Mouse (Mus musculus) limb, embryonic 10.5 days (tissue): ENCODE measurements around the gene Znfx1. TPM values are rescaled to one million over a fixed set of nuclear protein-coding genes. Genes with fewer than 3 reads are reported as not detected.

ENCODE experiments used
- DNase-seq: peaks from one replicate; pipeline ENCODE4 v3.0.0-alpha.2; 2017; ENCODE audit warnings: low spot score
- H3K27ac ChIP-seq: fragments of 300-500 bp; sonication (generic); 2 replicates; pipeline ENCODE4 v1.5.1; 2016; ENCODE audit warnings: mild to moderate bottlenecking
- H3K27me3 ChIP-seq: fragments of 300-500 bp; sonication (generic); 2 replicates; pipeline ENCODE4 v1.6.1; 2016; ENCODE audit warnings: low read depth, mild to moderate bottlenecking; ENCODE audit not compliant: poor library complexity, severe bottlenecking
- H3K36me3 ChIP-seq: fragments of 300-500 bp; sonication (generic); 2 replicates; pipeline ENCODE4 v1.6.1; 2016; ENCODE audit warnings: mild to moderate bottlenecking, moderate library complexity
- H3K4me1 ChIP-seq: fragments of 300-500 bp; sonication (generic); 2 replicates; pipeline ENCODE4 v1.6.1; 2016
- H3K4me3 ChIP-seq: fragments of 300-500 bp; sonication (generic); 2 replicates; pipeline ENCODE4 v1.5.1; 2016; ENCODE audit warnings: mild to moderate bottlenecking, moderate library complexity
- H3K9me3 ChIP-seq: fragments of 300-500 bp; sonication (generic); replicated peaks from 2 replicates; pipeline ENCODE4 v1.6.1; 2016; ENCODE audit warnings: mild to moderate bottlenecking
- WGBS: fragments of 180-500 bp; shearing (Covaris S2); methylation state at CpG from one replicate; pipeline ENCODE4 v1.1.7; 2016; 5-methylcytosine and 5-hydroxymethylcytosine counted together
- polyA plus RNA-seq: library from polyadenylated mRNA; unstranded; fragments of >200 nt; fragmentation: Nextera tagmentation; extraction: Ambion mirVana; gene quantifications from 2 replicates; pipeline ENCODE4 v1.2.1, GENCODE M21; 2016

Znfx1 gene
- polyA plus RNA-seq, 1 experiment from 2014 or later = 5.1 TPM

DNA sequence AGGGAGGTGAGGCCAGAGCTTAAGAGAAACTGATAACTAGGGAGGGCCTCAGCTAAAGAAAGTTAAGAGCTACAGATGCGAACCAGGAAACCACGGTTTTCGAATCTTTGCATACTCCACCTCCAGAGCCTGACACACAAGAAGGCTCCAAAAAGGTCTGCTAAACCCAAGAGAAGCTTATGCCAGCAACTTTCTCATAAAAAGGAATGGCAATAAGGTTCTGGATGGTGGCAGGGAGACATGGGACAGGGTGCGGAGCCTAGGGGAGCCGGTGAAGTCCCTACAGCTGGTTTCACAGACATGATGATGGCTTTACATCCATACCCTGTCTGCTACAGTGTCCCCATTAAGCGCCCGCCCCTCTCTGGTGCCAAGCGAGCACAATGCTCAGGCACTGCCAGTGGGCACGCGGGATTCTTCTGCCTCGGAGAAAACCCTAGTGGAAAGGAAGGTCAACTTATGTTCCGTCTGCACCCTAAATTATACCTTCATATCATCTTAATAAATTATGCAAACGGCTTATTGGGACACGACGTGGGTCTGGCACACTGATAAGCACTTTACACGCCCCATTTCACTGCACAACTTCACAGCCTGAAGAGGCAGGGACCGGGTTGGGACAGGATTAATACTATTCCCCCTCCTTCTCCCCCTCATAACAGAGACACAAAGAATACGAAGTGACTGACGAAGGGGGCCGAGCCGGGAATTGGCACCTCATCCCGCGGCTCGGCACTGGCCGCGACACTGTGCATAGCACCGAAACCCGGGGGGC lies 67.6 kb downstream of the Znfx1 start:
- H3K36me3 ChIP-seq = 0 out of 2 replicates have a peak, but pooled peaks cover 3% of the 10 kb centered on the region
- H3K4me1 ChIP-seq = peaks cover 37% of the 10 kb centered on the region
- peak; percentile 40 for DNase-seq
- H3K27ac ChIP-seq = peak overlapping the region; percentile 97
- H3K27me3 ChIP-seq = no peaks in the 10 kb centered on the region
- peak overlapping the region; percentile 81 for H3K4me3 ChIP-seq
- H3K9me3 ChIP-seq = no peaks in the 10 kb centered on the region
- 7% methylated on average over 28 of the region's 28 CpGs for WGBS

DNA sequence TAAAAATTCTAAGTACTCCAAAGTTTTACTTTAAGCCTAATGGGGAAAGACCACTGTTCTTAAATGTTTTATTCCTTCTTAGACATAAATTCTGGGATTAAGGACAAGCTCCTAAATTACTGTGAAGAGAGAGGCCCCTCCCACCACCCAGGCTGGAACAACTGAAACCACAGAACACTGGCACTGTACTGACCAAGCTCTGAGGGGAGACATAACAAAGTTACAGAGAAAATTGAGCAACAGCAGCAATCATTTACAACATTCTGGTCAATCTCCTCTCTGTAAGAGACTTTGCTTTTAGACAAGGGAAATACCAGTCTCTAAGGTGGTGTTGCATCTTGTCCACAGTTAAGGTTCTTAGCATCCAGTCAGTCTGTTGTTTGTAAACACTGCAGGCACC lies 70.9 kb downstream of the Znfx1 start:
- no peak overlapping the region for H3K27ac ChIP-seq
- H3K4me1 ChIP-seq = peaks cover 37% of the 10 kb centered on the region
- no peaks in the 10 kb centered on the region for H3K27me3 ChIP-seq
- no peaks in the 10 kb centered on the region for H3K9me3 ChIP-seq
- no peak overlapping the region for H3K4me3 ChIP-seq
- no peak for DNase-seq
- peaks cover 13% of the 10 kb centered on the region; the same call in 1 of the 2 replicates for H3K36me3 ChIP-seq

DNA sequence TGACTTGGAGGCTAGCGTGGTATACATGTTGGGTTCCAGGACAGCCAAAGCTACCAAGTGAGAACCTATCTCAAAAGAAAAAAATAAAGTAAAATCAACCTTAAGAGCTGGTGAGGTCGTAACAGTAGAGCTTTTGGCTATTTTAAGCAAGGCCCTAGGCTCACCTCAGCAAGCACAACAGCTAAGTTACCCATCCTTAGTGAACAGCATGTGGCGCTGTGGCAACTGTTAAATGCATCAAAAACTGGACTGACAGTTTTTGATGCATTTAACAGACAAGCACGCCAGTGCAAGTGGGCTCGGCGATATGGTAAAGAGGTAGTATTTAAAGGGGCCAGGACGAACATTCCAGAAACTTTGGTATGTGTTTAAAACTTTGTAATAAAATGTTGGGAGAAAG lies 72.0 kb downstream of the Znfx1 start:
- Histone ChIP-seq H3K27ac (no peak overlapping the region), H3K4me3 (no peak overlapping the region), H3K27me3 (no peaks in the 10 kb centered on the region), H3K36me3 (peaks cover 13% of the 10 kb centered on the region; the same call in 1 of the 2 replicates), H3K9me3 (no peaks in the 10 kb centered on the region), H3K4me1 (peaks cover 30% of the 10 kb centered on the region)
- no peak for DNase-seq
- WGBS = 86% methylated on average over 7 of the region's 7 CpGs

Other genes starting within 250 kb of the Znfx1 start
- gene Cse1l, start 157.0 kb downstream of the Znfx1 start, polyA plus RNA-seq = 211 and 223 TPM in 2 replicates
- gene Stau1, start 66.7 kb downstream of the Znfx1 start, polyA plus RNA-seq = 87.9 and 98.3 TPM in 2 replicates
- gene Ddx27, start 47.8 kb downstream of the Znfx1 start, polyA plus RNA-seq = 68.6 and 77.0 TPM in 2 replicates
- gene Kcnb1, start 127.1 kb upstream of the Znfx1 start, polyA plus RNA-seq = 0.10 and 0.14 TPM in 2 replicates
- gene Ptgis, start 177.6 kb upstream of the Znfx1 start, polyA plus RNA-seq = 15.6 and 17.6 TPM in 2 replicates